Mouse (Mus musculus): ENCODE data around the gene Sipa1l1. TPM values are rescaled to one million over a fixed set of nuclear protein-coding genes. Genes with fewer than 3 reads are reported as not detected.
A peak's percentile ranks its signal among the peaks of the same experiment; 100 is the strongest.

Gene Sipa1l1
- polyA plus RNA-seq, 1 experiment from 2014 or later: 34.0 TPM

GRCm38 (mm10) chr12:82220367-82221089 is 51.4 kb downstream of the Sipa1l1 start:
- Histone ChIP-seq H3K27me3 (replicated peaks; ENCODE audit: low read depth, poor library complexity, severe bottlenecking) (no peaks in the 10 kb centered on the region), H3K36me3 (replicated peaks) (no peaks in the 10 kb centered on the region; the same call in 1 of the 2 replicates), H3K9me3 (no peaks in the 10 kb centered on the region), H3K4me3 (no peak overlapping the region), H3K4me1 (peaks cover 43% of the 10 kb centered on the region), H3K27ac (replicated peaks) (no peak overlapping the region)
- 86% methylated on average over 5 of the region's 5 CpGs for WGBS
- DNase-seq (ENCODE audit: low spot score): no peak

DNA sequence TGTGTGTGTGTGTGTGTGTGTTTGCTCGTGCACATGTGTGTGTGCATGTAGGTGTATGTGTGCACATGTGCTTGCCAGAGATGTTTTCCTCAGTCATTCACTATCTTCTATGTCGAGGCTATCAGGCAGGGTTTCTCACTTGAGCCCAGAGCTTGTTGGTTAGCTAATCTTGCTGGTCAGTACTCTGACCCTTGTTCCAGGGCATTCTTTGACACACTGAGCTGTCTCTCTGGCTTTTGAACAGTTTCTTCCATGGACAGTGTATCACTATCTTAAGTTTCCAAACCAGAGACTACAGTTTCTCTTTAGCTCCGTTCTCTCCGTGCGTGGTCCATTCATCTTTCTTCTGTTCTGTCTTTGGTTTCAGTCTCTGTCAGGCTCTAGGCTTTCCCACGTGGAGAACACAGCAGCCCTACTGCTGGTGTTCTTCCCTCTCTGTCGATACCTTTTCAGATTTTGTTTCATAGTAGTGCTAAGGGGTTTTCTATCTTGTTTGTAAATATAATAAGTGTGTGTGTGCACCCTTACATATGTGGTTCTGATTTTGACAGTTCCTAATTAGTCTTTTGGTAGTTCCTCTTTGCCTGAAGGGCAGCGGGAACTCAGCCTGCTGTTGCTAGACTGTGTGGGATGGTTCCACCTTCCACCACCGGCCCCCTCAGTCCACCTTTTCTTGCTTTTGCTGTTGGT is 54.2 kb downstream of the Sipa1l1 start:
- no peak for DNase-seq (ENCODE audit: low spot score)
- no peaks in the 10 kb centered on the region for H3K9me3 ChIP-seq
- 81% methylated on average over 9 of the region's 9 CpGs for WGBS
- H3K4me1 ChIP-seq: peaks cover 42% of the 10 kb centered on the region
- no peak overlapping the region for H3K27ac ChIP-seq (replicated peaks)
- no peaks in the 10 kb centered on the region for H3K27me3 ChIP-seq (replicated peaks; ENCODE audit: low read depth, poor library complexity, severe bottlenecking)
- H3K4me3 ChIP-seq: no peak overlapping the region
- no peaks in the 10 kb centered on the region; the same call in 1 of the 2 replicates for H3K36me3 ChIP-seq (replicated peaks)

DNA sequence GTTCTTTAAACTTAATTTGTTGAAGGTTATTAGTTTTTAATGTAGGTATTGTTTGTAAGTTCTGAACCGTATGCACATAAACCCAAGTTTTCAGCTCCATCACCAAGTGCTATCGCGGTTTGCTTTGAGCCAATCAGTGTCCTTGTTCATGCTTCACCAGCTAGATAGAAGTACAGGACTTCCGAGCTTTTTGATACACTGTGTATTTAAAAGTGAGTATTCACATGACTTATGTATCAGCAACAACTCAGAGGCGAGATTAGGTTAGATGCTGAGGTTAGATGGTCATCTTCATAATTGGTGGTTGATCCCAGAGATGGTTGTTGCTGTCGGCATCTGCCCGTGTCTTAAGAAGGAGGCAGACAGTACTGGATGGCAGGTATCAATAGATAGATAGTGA is 55.7 kb downstream of the Sipa1l1 start:
- Histone ChIP-seq H3K27me3 (replicated peaks; ENCODE audit: low read depth, poor library complexity, severe bottlenecking) (no peaks in the 10 kb centered on the region), H3K4me3 (no peak overlapping the region), H3K9me3 (no peaks in the 10 kb centered on the region), H3K4me1 (peaks cover 32% of the 10 kb centered on the region), H3K36me3 (replicated peaks) (no peaks in the 10 kb centered on the region), H3K27ac (replicated peaks) (no peak overlapping the region)
- 89% methylated on average over 7 of the region's 7 CpGs for WGBS
- no peak for DNase-seq (ENCODE audit: low spot score)

- Histone ChIP-seq H3K4me3 (no peak overlapping the region), H3K4me1 (peaks cover 34% of the 10 kb centered on the region), H3K9me3 (no peaks in the 10 kb centered on the region), H3K27ac (replicated peaks) (no peak overlapping the region), H3K27me3 (replicated peaks; ENCODE audit: low read depth, poor library complexity, severe bottlenecking) (no peaks in the 10 kb centered on the region), H3K36me3 (replicated peaks) (no peaks in the 10 kb centered on the region)
- 93% methylated on average over 2 of the region's 2 CpGs for WGBS
- DNase-seq (ENCODE audit: low spot score): no peak
Observed at GRCm38 (mm10) chr12:82225278-82225677, 56.2 kb downstream of the Sipa1l1 start.

- Histone ChIP-seq H3K4me3 (no peak overlapping the region), H3K27ac (replicated peaks) (0 out of 2 replicates have a peak overlapping the region, but pooled peaks have one; percentile 61), H3K4me1 (peaks cover 37% of the 10 kb centered on the region), H3K9me3 (no peaks in the 10 kb centered on the region), H3K36me3 (replicated peaks) (no peaks in the 10 kb centered on the region), H3K27me3 (replicated peaks; ENCODE audit: low read depth, poor library complexity, severe bottlenecking) (no peaks in the 10 kb centered on the region)
- no peak for DNase-seq (ENCODE audit: low spot score)
- 47% methylated on average over 4 of the region's 4 CpGs for WGBS
Observed at GRCm38 (mm10) chr12:82225751-82226228, 56.7 kb downstream of the Sipa1l1 start.

DNA sequence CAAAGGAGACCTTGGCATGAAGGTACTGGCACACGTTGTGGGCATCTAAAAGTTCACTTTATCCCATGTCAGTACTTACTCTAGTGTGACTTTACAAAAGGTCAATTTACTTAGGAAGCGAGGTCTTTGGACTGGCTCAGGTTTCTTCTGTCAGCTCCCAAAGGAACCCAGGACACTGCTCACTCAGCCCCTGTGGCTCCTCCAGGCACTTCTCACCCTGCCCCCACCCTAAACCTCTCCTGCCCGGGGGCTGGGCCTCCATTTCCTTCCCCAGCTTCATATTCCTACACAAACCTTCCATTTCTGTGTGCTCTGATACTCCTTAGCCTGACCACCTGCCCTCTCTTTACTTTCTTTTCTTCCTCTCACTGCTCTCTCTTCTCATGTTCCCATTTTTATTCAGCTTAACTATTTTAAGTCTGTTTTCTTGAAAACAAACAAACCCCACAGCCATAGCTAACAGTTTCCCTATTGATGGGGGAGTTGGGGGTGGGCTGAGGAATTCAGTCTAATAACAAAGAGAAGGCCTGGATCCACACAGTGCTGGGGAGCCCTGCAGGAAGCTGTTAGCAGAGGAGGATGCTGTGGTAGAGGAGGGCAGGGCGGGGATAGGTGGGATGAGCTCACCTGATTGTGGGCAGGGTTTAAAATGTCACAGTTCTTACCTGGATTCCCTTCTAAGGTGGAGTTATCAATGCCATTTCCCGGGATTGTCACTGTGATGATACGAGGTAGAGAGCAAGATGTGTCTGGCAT is 57.4 kb downstream of the Sipa1l1 start:
- Histone ChIP-seq H3K9me3 (no peaks in the 10 kb centered on the region), H3K4me3 (peak overlapping the region; percentile 28; the same call in 1 of the 2 replicates), H3K36me3 (replicated peaks) (no peaks in the 10 kb centered on the region), H3K4me1 (peaks cover 42% of the 10 kb centered on the region), H3K27ac (replicated peaks) (peak overlapping the region; percentile 61), H3K27me3 (replicated peaks; ENCODE audit: low read depth, poor library complexity, severe bottlenecking) (no peaks in the 10 kb centered on the region)
- DNase-seq (ENCODE audit: low spot score): peak; percentile 59
- 31% methylated on average over 6 of the region's 6 CpGs for WGBS

GRCm38 (mm10) chr12:82230127-82230526 is 61.0 kb downstream of the Sipa1l1 start:
- H3K27me3 ChIP-seq (replicated peaks; ENCODE audit: low read depth, poor library complexity, severe bottlenecking): no peaks in the 10 kb centered on the region
- H3K9me3 ChIP-seq: no peaks in the 10 kb centered on the region
- 82% methylated on average over 4 of the region's 4 CpGs for whole genome bisulfite sequencing
- H3K4me3 ChIP-seq: no peak overlapping the region
- no peak overlapping the region for H3K27ac ChIP-seq (replicated peaks)
- peaks cover 55% of the 10 kb centered on the region for H3K4me1 ChIP-seq
- H3K36me3 ChIP-seq (replicated peaks): peaks cover 8% of the 10 kb centered on the region
- no peak for DNase-seq (ENCODE audit: low spot score)

DNA sequence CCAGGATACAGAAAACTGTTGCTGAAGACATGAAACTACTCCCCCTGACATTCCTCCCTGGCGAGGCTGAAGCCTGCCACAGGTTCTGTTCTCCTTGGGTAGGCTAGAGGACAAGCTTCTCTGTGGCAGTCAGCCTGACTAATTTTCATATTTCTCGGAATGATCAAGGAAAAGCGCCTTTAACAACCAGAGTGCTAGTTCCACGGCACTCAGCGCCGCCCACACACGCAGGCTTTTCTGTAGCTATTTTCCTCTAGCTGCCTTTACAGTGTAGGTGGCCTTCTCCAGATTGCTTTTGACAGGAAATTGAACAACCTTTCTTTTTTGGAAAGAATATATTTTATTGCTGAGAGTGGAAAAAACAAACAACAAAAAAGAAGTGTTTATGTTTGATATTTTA is 62.1 kb downstream of the Sipa1l1 start:
- peaks cover 45% of the 10 kb centered on the region for H3K4me1 ChIP-seq
- no peak for DNase-seq (ENCODE audit: low spot score)
- peaks cover 10% of the 10 kb centered on the region for H3K36me3 ChIP-seq (replicated peaks)
- no peak overlapping the region for H3K4me3 ChIP-seq
- WGBS: 76% methylated on average over 7 of the region's 7 CpGs
- H3K27ac ChIP-seq (replicated peaks): no peak overlapping the region
- no peaks in the 10 kb centered on the region for H3K27me3 ChIP-seq (replicated peaks; ENCODE audit: low read depth, poor library complexity, severe bottlenecking)
- H3K9me3 ChIP-seq: no peaks in the 10 kb centered on the region

DNA sequence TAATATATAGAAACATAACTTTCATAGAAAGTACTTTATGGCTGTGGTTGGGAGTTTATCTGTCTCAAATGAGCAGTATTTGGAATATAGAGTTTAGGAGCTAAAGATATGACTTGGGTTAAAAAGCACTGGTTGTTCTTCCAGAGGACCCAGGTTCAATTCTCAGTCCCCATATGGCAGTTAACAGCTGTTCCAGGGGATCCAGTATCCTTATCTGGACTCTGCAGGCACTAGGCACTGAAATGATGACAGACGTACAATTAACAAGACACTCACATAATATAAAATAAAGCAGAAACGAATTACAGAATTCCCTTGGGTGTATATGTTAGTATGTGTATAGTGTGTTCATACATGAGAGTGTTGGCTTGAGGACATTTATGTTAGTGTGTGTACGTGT is 64.1 kb downstream of the Sipa1l1 start:
- WGBS: 85% methylated on average over 3 of the region's 3 CpGs

GRCm38 (mm10) chr12:82234463-82235223 is 65.5 kb downstream of the Sipa1l1 start:
- Histone ChIP-seq H3K4me1 (peaks cover 45% of the 10 kb centered on the region), H3K27ac (replicated peaks) (no peak overlapping the region), H3K4me3 (no peak overlapping the region), H3K27me3 (replicated peaks; ENCODE audit: low read depth, poor library complexity, severe bottlenecking) (no peaks in the 10 kb centered on the region), H3K36me3 (replicated peaks) (peaks cover 19% of the 10 kb centered on the region), H3K9me3 (no peaks in the 10 kb centered on the region)
- 85% methylated on average over 14 of the region's 14 CpGs for WGBS
- no peak for DNase-seq (ENCODE audit: low spot score)

More for the DNA sequence above, 64.1 kb downstream of the Sipa1l1 start:
- Histone ChIP-seq H3K27ac (replicated peaks) (no peak overlapping the region), H3K27me3 (replicated peaks; ENCODE audit: low read depth, poor library complexity, severe bottlenecking) (no peaks in the 10 kb centered on the region), H3K9me3 (no peaks in the 10 kb centered on the region), H3K4me1 (peaks cover 33% of the 10 kb centered on the region), H3K36me3 (replicated peaks) (peaks cover 16% of the 10 kb centered on the region), H3K4me3 (no peak overlapping the region)
- DNase-seq (ENCODE audit: low spot score): no peak

DNA sequence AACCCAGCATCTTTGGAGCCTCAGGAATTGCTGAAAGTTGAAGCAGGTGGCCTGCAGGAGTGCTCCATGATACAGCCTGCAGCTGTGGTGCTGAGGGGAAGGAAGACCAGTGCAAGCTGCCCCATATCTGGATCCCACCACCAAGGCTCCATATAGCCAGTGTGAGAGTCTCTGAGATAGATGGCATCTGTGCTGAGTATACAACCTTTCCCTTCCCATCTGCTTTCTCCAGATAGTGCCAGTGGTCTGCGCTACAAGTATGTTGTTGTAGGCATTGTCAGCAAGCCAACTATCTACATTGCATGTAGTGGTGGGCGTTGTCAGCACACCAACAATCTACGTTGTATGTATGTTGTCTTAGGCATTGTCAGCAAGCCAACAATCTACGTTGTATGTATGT is 68.0 kb downstream of the Sipa1l1 start:
- no peak overlapping the region for H3K27ac ChIP-seq (replicated peaks)
- WGBS: 91% methylated on average over 4 of the region's 4 CpGs
- DNase-seq (ENCODE audit: low spot score): no peak
- peaks cover 24% of the 10 kb centered on the region for H3K4me1 ChIP-seq
- no peaks in the 10 kb centered on the region for H3K27me3 ChIP-seq (replicated peaks; ENCODE audit: low read depth, poor library complexity, severe bottlenecking)
- peaks cover 21% of the 10 kb centered on the region for H3K36me3 ChIP-seq (replicated peaks)
- no peak overlapping the region for H3K4me3 ChIP-seq
- H3K9me3 ChIP-seq: no peaks in the 10 kb centered on the region

- WGBS: 75% methylated on average over 4 of the region's 4 CpGs
Observed at GRCm38 (mm10) chr12:82237946-82238345, 68.8 kb downstream of the Sipa1l1 start.

More at GRCm38 (mm10) chr12:82237946-82238345, 68.8 kb downstream of the Sipa1l1 start:
- Histone ChIP-seq H3K27me3 (replicated peaks; ENCODE audit: low read depth, poor library complexity, severe bottlenecking) (no peaks in the 10 kb centered on the region), H3K4me1 (peaks cover 17% of the 10 kb centered on the region), H3K9me3 (no peaks in the 10 kb centered on the region), H3K27ac (replicated peaks) (no peak overlapping the region), H3K4me3 (no peak overlapping the region), H3K36me3 (replicated peaks) (peaks cover 21% of the 10 kb centered on the region)
- DNase-seq (ENCODE audit: low spot score): no peak
